Mouse (Mus musculus) frontal cortex, postnatal 25 days (tissue): ENCODE data around the gene Pole3.
"Not testable (repeated sequence)": the region's sequence is repeated elsewhere in the genome, so short reads cannot be mapped to it uniquely, and the experiment has no call there.

Source experiments
- DNase-seq, 2 experiments: peaks; one replicate each; pipeline ENCODE4 v3.0.0; 2022; ENCODE audit warnings: low spot score in 2 of 2

Pole3 gene

GRCm38 (mm10) chr4:62487914-62488313 lies 37.0 kb downstream of the Pole3 start:
- no peak for DNase-seq

GRCm38 (mm10) chr4:62487172-62487571 lies 37.7 kb downstream of the Pole3 start:
- DNase-seq: no peak

- no peak for DNase-seq
Measured at GRCm38 (mm10) chr4:62486162-62486696, 38.6 kb downstream of the Pole3 start.

- no peak for DNase-seq
Measured at GRCm38 (mm10) chr4:62485450-62486161, 39.3 kb downstream of the Pole3 start.

- DNase-seq: no peak
Measured at GRCm38 (mm10) chr4:62484928-62485327, 39.9 kb downstream of the Pole3 start.

- DNase-seq: no peak
Measured at GRCm38 (mm10) chr4:62480709-62481605, 43.9 kb downstream of the Pole3 start.

- no peak for DNase-seq
Measured at GRCm38 (mm10) chr4:62479937-62480708, 44.7 kb downstream of the Pole3 start, which contains the start of gene Bspry. Gene Bspry (plus strand): TSS chr4:62480053.

GRCm38 (mm10) chr4:62479593-62479936 lies 45.3 kb downstream of the Pole3 start:
- DNase-seq: not testable (repeated sequence)

- DNase-seq: no peak
Measured at GRCm38 (mm10) chr4:62477542-62478244, 47.2 kb downstream of the Pole3 start.

- DNase-seq: no peak
Measured at GRCm38 (mm10) chr4:62475793-62476192, 49.1 kb downstream of the Pole3 start.

GRCm38 (mm10) chr4:62475131-62475530 lies 49.7 kb downstream of the Pole3 start:
- no peak for DNase-seq
